Mouse (Mus musculus) olfactory bulb, adult 2 months (tissue): ENCODE data around the gene Arhgap30. TPM values are rescaled to one million over a fixed set of nuclear protein-coding genes. Genes with fewer than 3 reads are reported as not detected.

Experiments
- H3K27ac ChIP-seq: fragments of 200-500 bp; 2 replicates; pipeline ENCODE4 v1.5.1; 2012; ENCODE audit warnings: low read depth, low read length; ENCODE audit not compliant: insufficient read depth
- H3K4me1 ChIP-seq: fragments of 200-500 bp; 2 replicates; pipeline ENCODE4 v1.6.1; 2012; ENCODE audit warnings: low read length; ENCODE audit not compliant: control insufficient read depth, insufficient read depth
- H3K4me3 ChIP-seq: fragments of 200-500 bp; 2 replicates; pipeline ENCODE4 v1.5.1; 2012; ENCODE audit warnings: mild to moderate bottlenecking, low read depth, low read length, moderate library complexity; ENCODE audit not compliant: insufficient read depth
- CTCF ChIP-seq: fragments of 200-500 bp; IDR thresholded peaks from 2 replicates; pipeline ENCODE4 v1.5.1; 2012; ENCODE audit warnings: low read depth, mild to moderate bottlenecking, low read length, moderate library complexity; ENCODE audit not compliant: insufficient read depth
- POLR2A ChIP-seq: fragments of 200-500 bp; IDR thresholded peaks from 2 replicates; pipeline ENCODE4 v1.6.1; 2012; ENCODE audit warnings: mild to moderate bottlenecking, low read depth, low read length, moderate library complexity; ENCODE audit not compliant: insufficient read depth
- WGBS: fragments of 180-500 bp; shearing (Covaris S2); methylation state at CpG from one replicate; pipeline ENCODE4 v1.1.7; 2018; 5-methylcytosine and 5-hydroxymethylcytosine counted together
- polyA plus RNA-seq: library from polyadenylated mRNA; stranded (reverse); fragments of >200 nt; gene quantifications from 2 replicates; pipeline ENCODE4 v1.2.4, GENCODE M21; 2012; ENCODE audit warnings: low replicate concordance; ENCODE audit not compliant: missing spikeins, insufficient read depth, insufficient read length

The Arhgap30 gene
- polyA plus RNA-seq, 1 experiment = 90.1 TPM

GRCm38 (mm10) chr1:171437264-171438013, 48.7 kb downstream of the Arhgap30 start, which contains the start of gene F11r:
TSS of gene F11r (plus strand) at chr1:171437535.
- no peak within 1 kb of the TSS for H3K27ac ChIP-seq

GRCm38 (mm10) chr1:171438014-171438670, 49.4 kb downstream of the Arhgap30 start:
- WGBS = 17% methylated on average over 18 of the region's 18 CpGs
- Histone ChIP-seq H3K4me1 (peaks cover 9% of the 10 kb centered on the region), H3K27ac (no peak overlapping the region), H3K4me3 (peak overlapping the region; percentile 30; the same call in 1 of the 2 replicates)
- no peak for TF ChIP-seq CTCF
- TF ChIP-seq POLR2A = no peak

More at GRCm38 (mm10) chr1:171437264-171438013, 48.7 kb downstream of the Arhgap30 start, which contains the start of gene F11r:
- 2% methylated on average over 46 of the region's 46 CpGs for WGBS
- Histone ChIP-seq H3K4me3 (peak within 1 kb of the TSS; percentile 30), H3K4me1 (peaks cover 9% of the 10 kb centered on the region)
- TF ChIP-seq POLR2A (no peak), CTCF (no peak)

- H3K4me1 ChIP-seq = peaks cover 9% of the 10 kb centered on the region
- no peak overlapping the region for H3K27ac ChIP-seq
- 71% methylated on average over 8 of the region's 8 CpGs for WGBS
- TF ChIP-seq CTCF (no peak), POLR2A (no peak)
- no peak overlapping the region for H3K4me3 ChIP-seq
Observed at GRCm38 (mm10) chr1:171439072-171439471, 50.3 kb downstream of the Arhgap30 start.

GRCm38 (mm10) chr1:171440025-171440725, 51.4 kb downstream of the Arhgap30 start:
- Histone ChIP-seq H3K4me1 (peaks cover 9% of the 10 kb centered on the region), H3K4me3 (no peak overlapping the region), H3K27ac (no peak overlapping the region)
- 18% methylated on average over 9 of the region's 9 CpGs for WGBS
- TF ChIP-seq CTCF (no peak), POLR2A (no peak)

- WGBS = 69% methylated on average over 7 of the region's 7 CpGs
- TF ChIP-seq CTCF = no peak
- no peak for TF ChIP-seq POLR2A
- 0 out of 2 replicates have a peak overlapping the region, but pooled peaks have one; percentile 13 for H3K27ac ChIP-seq
- peaks cover 9% of the 10 kb centered on the region for H3K4me1 ChIP-seq
- no peak overlapping the region for H3K4me3 ChIP-seq
Observed at GRCm38 (mm10) chr1:171441466-171442412, 53.0 kb downstream of the Arhgap30 start.

- 0 out of 2 replicates have a peak overlapping the region, but pooled peaks have one; percentile 13 for H3K27ac ChIP-seq
- H3K4me3 ChIP-seq = no peak overlapping the region
- WGBS = 73% methylated on average over 8 of the region's 8 CpGs
- no peak for TF ChIP-seq POLR2A
- no peak for TF ChIP-seq CTCF
- H3K4me1 ChIP-seq = peaks cover 6% of the 10 kb centered on the region
Observed at GRCm38 (mm10) chr1:171442413-171442760, 53.6 kb downstream of the Arhgap30 start.

- 92% methylated on average over 5 of the region's 5 CpGs for WGBS
- no peak overlapping the region for H3K27ac ChIP-seq
- H3K4me3 ChIP-seq = no peak overlapping the region
- H3K4me1 ChIP-seq = peaks cover 2% of the 10 kb centered on the region; the same call in 1 of the 2 replicates
- TF ChIP-seq CTCF (no peak), POLR2A (no peak)
Observed at GRCm38 (mm10) chr1:171445050-171445449, 56.3 kb downstream of the Arhgap30 start.

- Histone ChIP-seq H3K4me3 (no peak overlapping the region), H3K27ac (no peak overlapping the region), H3K4me1 (no peaks in the 10 kb centered on the region)
- 71% methylated on average over 7 of the region's 7 CpGs for WGBS
- TF ChIP-seq POLR2A (no peak), CTCF (no peak)
Observed at GRCm38 (mm10) chr1:171446854-171447253, 58.1 kb downstream of the Arhgap30 start.

GRCm38 (mm10) chr1:171447692-171448091, 58.9 kb downstream of the Arhgap30 start:
- no peak for TF ChIP-seq CTCF
- no peak for TF ChIP-seq POLR2A
- Histone ChIP-seq H3K4me3 (no peak overlapping the region), H3K4me1 (no peaks in the 10 kb centered on the region), H3K27ac (no peak overlapping the region)
- WGBS = 71% methylated on average over 10 of the region's 10 CpGs
